Mouse (Mus musculus): ENCODE measurements at regions not wholly inside any gene's neighbourhood (a gene's known extent, or its start where the extent isn't known, plus 50 kb on each side); places are given as distances from the start of the nearest gene placed in this dataset.

- Histone ChIP-seq H3K4me2 (ENCODE audit: low read depth, low read length) (no peak overlapping the region), H3K4me1 (ENCODE audit: control insufficient read depth, insufficient read depth) (no peaks in the 10 kb centered on the region), H3K9me3 (replicated peaks; ENCODE audit: control insufficient read depth, low read length) (no peaks in the 10 kb centered on the region), H3K27me3 (ENCODE audit: control insufficient read depth, insufficient read depth, low read length) (no peaks in the 10 kb centered on the region), H3K4me3 (ENCODE audit: low read depth, low read length) (no peak overlapping the region), H3K9ac (replicated peaks; ENCODE audit: low read depth, low read length) (no peak overlapping the region), H3K36me3 (replicated peaks; ENCODE audit: control insufficient read depth, insufficient read depth, low read length) (no peaks in the 10 kb centered on the region), H3K27ac (ENCODE audit: low read depth) (no peak overlapping the region)
- DNase-seq (ENCODE audit: low spot score) = no peak
- 0 out of 2 replicates have a peak, but pooled peaks have one; percentile 20 for ATAC-seq (ENCODE audit: insufficient read depth, low read depth)
- WGBS = 63% methylated on average over 3 of the region's 3 CpGs
- TF ChIP-seq EP300 (IDR thresholded peaks at IDR 0.05; ENCODE audit: low read depth) = no peak
- no peak for TF ChIP-seq CTCF (IDR thresholded peaks at IDR 0.05; ENCODE audit: low read depth)
These were observed 87.3 kb upstream of the Arsj start for GRCm38 (mm10) chr3:126276008-126276700.

- no peak overlapping the region for H3K9ac ChIP-seq (replicated peaks; ENCODE audit: low read depth, low read length)
- ATAC-seq (ENCODE audit: insufficient read depth, low read depth) = no peak
- H3K4me3 ChIP-seq (ENCODE audit: low read depth, low read length) = no peak overlapping the region
- H3K27ac ChIP-seq (ENCODE audit: low read depth) = no peak overlapping the region
- no peak for DNase-seq (ENCODE audit: low spot score)
- H3K36me3 ChIP-seq (replicated peaks; ENCODE audit: control insufficient read depth, insufficient read depth, low read length) = no peaks in the 10 kb centered on the region
- 81% methylated on average over 7 of the region's 7 CpGs for WGBS
- no peak for TF ChIP-seq CTCF (IDR thresholded peaks at IDR 0.05; ENCODE audit: low read depth)
- TF ChIP-seq EP300 (IDR thresholded peaks at IDR 0.05; ENCODE audit: low read depth) = no peak
- H3K4me1 ChIP-seq (ENCODE audit: control insufficient read depth, insufficient read depth) = no peaks in the 10 kb centered on the region
- no peak overlapping the region for H3K4me2 ChIP-seq (ENCODE audit: low read depth, low read length)
- H3K27me3 ChIP-seq (ENCODE audit: control insufficient read depth, insufficient read depth, low read length) = no peaks in the 10 kb centered on the region
- no peaks in the 10 kb centered on the region for H3K9me3 ChIP-seq (replicated peaks; ENCODE audit: control insufficient read depth, low read length)
These were observed 79.0 kb upstream of the Arsj start for GRCm38 (mm10) chr3:126284294-126285090.

GRCm38 (mm10) chr3:126292259-126292658 lies 71.2 kb upstream of the Arsj start:
- H3K4me1 ChIP-seq (ENCODE audit: control insufficient read depth, insufficient read depth) = no peaks in the 10 kb centered on the region
- no peaks in the 10 kb centered on the region for H3K9me3 ChIP-seq (replicated peaks; ENCODE audit: control insufficient read depth, low read length)
- ATAC-seq (ENCODE audit: insufficient read depth, low read depth) (no peak), DNase-seq (ENCODE audit: low spot score) (peak; percentile 38)
- H3K4me3 ChIP-seq (ENCODE audit: low read depth, low read length) = no peak overlapping the region
- TF ChIP-seq EP300 (IDR thresholded peaks at IDR 0.05; ENCODE audit: low read depth) (no peak), CTCF (IDR thresholded peaks at IDR 0.05; ENCODE audit: low read depth) (no peak)
- no peaks in the 10 kb centered on the region for H3K27me3 ChIP-seq (ENCODE audit: control insufficient read depth, insufficient read depth, low read length)
- H3K36me3 ChIP-seq (replicated peaks; ENCODE audit: control insufficient read depth, insufficient read depth, low read length) = no peaks in the 10 kb centered on the region
- H3K4me2 ChIP-seq (ENCODE audit: low read depth, low read length) = no peak overlapping the region
- no peak overlapping the region for H3K9ac ChIP-seq (replicated peaks; ENCODE audit: low read depth, low read length)
- no peak overlapping the region; the same call in 1 of the 2 replicates for H3K27ac ChIP-seq (ENCODE audit: low read depth)
- WGBS = 51% methylated on average over 5 of the region's 5 CpGs

GRCm38 (mm10) chr3:126292830-126293229 lies 70.7 kb upstream of the Arsj start:
- Histone ChIP-seq H3K36me3 (replicated peaks; ENCODE audit: control insufficient read depth, insufficient read depth, low read length) (no peaks in the 10 kb centered on the region), H3K4me2 (ENCODE audit: low read depth, low read length) (no peak overlapping the region), H3K9ac (replicated peaks; ENCODE audit: low read depth, low read length) (no peak overlapping the region), H3K27me3 (ENCODE audit: control insufficient read depth, insufficient read depth, low read length) (no peaks in the 10 kb centered on the region), H3K4me3 (ENCODE audit: low read depth, low read length) (no peak overlapping the region), H3K9me3 (replicated peaks; ENCODE audit: control insufficient read depth, low read length) (no peaks in the 10 kb centered on the region), H3K4me1 (ENCODE audit: control insufficient read depth, insufficient read depth) (no peaks in the 10 kb centered on the region), H3K27ac (ENCODE audit: low read depth) (no peak overlapping the region; the same call in 1 of the 2 replicates)
- DNase-seq (ENCODE audit: low spot score) (peak; percentile 9), ATAC-seq (ENCODE audit: insufficient read depth, low read depth) (no peak)
- WGBS = 39% methylated on average over 1 of the region's 1 CpGs
- TF ChIP-seq EP300 (IDR thresholded peaks at IDR 0.05; ENCODE audit: low read depth) (no peak), CTCF (IDR thresholded peaks at IDR 0.05; ENCODE audit: low read depth) (no peak)

GRCm38 (mm10) chr3:126293645-126294044 lies 69.8 kb upstream of the Arsj start:
- 74% methylated on average over 4 of the region's 4 CpGs for WGBS

More at GRCm38 (mm10) chr3:126293645-126294044, 69.8 kb upstream of the Arsj start:
- Histone ChIP-seq H3K27me3 (ENCODE audit: control insufficient read depth, insufficient read depth, low read length) (no peaks in the 10 kb centered on the region), H3K9ac (replicated peaks; ENCODE audit: low read depth, low read length) (no peak overlapping the region), H3K36me3 (replicated peaks; ENCODE audit: control insufficient read depth, insufficient read depth, low read length) (no peaks in the 10 kb centered on the region), H3K4me1 (ENCODE audit: control insufficient read depth, insufficient read depth) (no peaks in the 10 kb centered on the region), H3K4me3 (ENCODE audit: low read depth, low read length) (no peak overlapping the region), H3K27ac (ENCODE audit: low read depth) (no peak overlapping the region), H3K4me2 (ENCODE audit: low read depth, low read length) (no peak overlapping the region), H3K9me3 (replicated peaks; ENCODE audit: control insufficient read depth, low read length) (no peaks in the 10 kb centered on the region)
- DNase-seq (ENCODE audit: low spot score) (no peak), ATAC-seq (ENCODE audit: insufficient read depth, low read depth) (no peak)
- no peak for TF ChIP-seq CTCF (IDR thresholded peaks at IDR 0.05; ENCODE audit: low read depth)
- no peak for TF ChIP-seq EP300 (IDR thresholded peaks at IDR 0.05; ENCODE audit: low read depth)
